Mouse (Mus musculus) adrenal gland, adult 8-10 months (tissue): ENCODE data around the gene Tmem248. TPM values are rescaled to one million over a fixed set of nuclear protein-coding genes. Genes with fewer than 3 reads are reported as not detected.

ENCODE experiments used
- DNase-seq: peaks from one replicate; pipeline ENCODE4 v3.0.0; 2022
- total RNA-seq, 4 experiments: library from RNA; stranded (reverse); gene quantifications; 2 replicates each; pipeline ENCODE4 v1.2.4; 2022

The Tmem248 gene
- total RNA-seq: 10 to 100 TPM; 69.6 to 86.9 (median 75.6) TPM

DNA sequence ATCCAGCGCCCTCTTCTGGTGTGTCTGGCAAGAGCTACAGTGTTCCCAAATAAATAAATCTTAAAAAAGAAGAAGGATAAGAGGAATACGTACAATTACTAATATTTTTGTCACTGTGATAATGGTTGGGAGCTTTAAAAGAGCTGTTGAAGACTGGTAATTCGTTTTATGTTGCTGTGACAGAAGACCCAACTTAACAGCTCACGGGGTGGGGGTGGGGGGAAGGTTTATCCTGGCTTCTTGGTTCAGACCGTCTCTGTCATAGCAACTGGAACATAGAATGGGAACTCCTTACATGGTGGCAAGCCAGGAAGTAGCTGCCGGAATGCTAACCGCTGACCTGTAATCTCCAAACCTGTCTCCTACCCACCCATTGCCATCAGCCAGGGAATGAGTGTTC lies at the start of gene Tmem248:
TSS of gene Tmem248 (plus strand) at position 301 of the 400 bp plus-strand sequence.
- no peak for DNase-seq

DNA sequence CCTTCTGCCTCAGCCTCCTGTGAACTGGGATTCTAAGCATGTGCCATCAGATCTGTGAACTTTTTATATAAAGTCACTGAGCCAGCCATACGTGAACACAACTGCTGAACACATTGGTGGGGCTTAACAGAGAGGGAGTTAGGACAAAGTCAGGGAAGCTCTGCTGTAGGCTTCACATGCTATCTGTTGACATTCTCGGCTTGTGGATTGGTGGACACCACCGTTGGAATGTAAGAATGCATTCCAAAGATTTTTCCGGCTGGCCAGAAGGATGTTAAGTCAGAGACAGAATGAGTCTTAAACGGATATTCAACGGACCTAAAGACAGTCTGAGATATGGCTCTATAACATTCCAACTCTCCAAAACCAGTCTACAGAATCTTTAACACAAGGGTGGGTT lies 47.8 kb upstream of the Tmem248 start:
- no peak for DNase-seq

DNA sequence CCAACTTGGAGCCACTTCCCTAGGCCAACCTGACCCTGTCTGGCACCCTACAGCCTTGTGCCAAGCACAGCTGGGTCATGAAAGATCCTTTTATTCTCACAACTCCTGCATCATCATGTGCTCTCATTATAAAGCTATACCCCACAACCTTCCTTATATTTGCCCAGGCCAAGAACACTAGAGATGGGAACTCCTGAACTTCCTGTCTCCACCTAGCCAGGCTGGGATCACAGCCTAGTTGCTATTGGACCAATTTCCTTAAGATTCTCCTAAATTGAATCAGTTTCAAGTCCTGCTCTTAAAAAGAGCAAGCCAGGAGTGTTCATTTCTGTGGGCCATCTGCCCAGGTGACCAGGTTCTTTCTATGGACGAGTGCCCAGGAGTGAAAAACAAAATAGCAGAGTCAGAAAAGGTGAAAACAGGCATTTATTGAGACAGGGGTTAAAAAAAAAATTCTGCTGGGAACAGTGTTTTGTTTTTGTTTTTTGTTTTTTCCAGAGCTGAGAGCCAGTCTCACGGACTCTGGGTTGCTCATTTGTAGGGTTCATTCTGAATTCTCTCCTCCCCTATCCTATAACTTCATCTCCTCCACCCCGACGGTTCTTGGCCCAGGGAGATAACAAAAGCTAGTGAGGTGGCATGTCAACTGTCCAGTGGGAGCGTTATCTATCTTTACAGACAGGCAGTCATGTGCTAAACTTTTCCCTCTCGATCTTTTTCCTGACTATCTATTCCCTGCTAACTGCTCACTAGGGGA lies 46.0 kb upstream of the Tmem248 start:
- DNase-seq: no peak

DNA sequence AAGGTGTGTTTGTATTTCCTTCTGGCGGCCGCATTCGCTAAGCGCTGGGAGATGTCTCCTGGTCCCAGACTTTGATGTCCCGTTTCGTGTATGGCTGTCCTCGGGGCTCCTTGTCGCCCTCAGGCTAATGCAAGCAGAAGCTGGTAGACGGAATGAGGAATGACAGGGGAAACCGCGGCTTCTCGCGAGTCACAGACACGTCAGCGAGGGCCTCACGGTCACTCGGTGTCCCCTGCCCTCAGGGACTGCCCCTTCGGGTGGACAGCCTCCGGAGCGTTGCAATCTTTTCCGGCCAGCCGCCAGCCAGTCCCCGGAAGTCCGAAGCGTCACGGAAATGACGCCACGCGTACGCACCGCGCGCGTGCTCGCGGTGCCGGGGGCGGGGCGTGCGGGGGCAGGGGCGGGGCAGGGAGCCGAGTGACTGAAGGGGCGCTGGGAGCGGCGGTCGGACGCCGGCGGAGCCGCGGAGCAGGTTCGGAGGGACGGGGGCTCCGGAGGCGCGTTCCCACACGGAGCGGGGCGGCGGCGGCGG lies 45.4 kb upstream of the Tmem248 start, which contains the start of gene Rabgef1:
TSS of gene Rabgef1 (plus strand) at position 376 of the 532 bp plus-strand sequence.
- peak; percentile 96 for DNase-seq

DNA sequence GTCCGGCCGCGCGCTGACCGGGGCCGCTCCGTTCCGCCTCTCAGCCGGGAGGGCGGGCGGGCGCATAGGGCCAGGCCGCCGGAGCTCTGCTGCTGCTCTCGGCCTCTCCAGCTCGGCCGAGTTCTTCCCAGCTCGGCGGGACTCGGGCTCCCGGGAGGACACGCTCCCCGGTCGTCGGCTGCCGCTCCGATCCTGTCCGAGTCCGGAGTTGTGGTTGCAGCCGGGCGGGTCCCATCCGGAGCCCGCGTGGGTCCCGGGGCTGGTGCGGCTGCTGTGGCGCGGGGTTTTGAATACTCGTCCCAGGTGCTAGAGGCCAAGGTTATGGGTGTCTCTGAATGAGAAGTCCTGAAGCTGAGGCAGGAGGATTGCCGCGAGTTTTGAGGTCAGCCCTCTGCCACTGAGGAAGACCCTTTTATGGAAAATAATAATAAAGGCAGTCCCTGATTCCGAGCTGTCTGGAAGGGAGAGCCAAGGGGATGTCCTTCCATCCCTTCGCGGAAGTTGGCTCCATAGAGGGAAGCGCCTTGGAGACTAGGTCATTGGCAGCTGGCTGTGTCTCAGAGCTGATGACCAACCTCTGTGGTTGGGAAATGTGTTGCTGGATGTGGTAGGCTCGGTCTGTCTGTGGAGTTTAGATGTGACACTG lies 44.8 kb upstream of the Tmem248 start:
- DNase-seq: peak; percentile 69

DNA sequence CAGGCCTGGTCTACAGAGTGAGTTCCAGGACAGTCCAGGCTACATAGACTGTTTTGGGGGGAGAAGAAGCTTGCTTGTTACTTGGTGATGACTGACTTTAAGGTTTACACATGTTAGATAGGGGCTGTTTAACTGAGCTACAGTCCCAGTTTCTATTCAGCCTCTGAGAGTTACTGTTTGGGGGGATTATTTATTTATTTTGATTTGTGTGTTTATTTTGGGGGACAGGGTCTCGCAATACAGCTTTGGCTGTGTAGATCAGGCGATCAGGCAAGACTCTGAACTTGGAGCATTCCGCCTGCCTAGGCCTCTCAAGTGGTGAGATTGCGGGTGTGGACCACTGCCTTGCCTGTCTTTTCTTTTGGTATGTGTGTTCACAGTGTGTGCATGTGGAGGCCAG lies 43.9 kb upstream of the Tmem248 start:
- DNase-seq: no peak

DNA sequence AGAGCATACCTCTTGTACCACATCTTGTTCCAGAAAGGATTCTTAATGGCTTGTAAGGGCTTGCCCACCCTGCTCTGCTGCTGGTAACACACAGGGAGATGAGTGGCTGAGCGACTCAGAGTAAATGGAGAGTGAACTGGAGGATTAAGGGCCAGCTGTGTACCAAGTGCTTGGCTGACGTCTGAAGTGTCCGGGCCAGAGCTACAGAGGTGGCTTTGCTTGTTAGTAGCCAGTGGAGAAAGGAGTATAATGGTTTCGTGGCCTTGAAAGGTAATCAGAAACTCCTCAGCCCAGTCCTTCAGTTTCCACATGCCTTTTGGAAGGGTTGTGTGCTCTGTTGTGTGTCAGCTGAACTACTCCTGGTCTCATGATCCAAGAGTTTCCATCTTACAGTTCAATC lies 39.0 kb upstream of the Tmem248 start:
- DNase-seq: no peak

DNA sequence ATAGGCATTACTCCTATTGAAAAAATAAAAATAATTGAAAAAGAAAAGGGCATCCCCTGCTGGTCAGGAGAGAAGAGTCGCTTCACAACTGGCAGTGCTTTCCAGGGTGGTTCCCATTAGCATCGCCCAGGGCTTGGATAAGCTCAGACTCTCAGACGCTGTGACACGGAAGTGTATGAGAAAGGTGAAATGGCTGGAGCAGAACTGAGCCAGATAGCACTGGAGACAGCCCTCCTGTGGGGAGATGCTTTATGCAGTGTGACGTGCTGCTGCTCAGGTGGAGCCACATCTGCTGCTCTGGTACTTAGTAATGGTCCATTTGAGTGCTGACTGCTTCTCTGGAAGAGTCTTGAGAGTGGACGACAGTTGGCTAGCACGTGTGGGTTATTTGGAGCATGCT lies 36.5 kb upstream of the Tmem248 start:
- DNase-seq: no peak

DNA sequence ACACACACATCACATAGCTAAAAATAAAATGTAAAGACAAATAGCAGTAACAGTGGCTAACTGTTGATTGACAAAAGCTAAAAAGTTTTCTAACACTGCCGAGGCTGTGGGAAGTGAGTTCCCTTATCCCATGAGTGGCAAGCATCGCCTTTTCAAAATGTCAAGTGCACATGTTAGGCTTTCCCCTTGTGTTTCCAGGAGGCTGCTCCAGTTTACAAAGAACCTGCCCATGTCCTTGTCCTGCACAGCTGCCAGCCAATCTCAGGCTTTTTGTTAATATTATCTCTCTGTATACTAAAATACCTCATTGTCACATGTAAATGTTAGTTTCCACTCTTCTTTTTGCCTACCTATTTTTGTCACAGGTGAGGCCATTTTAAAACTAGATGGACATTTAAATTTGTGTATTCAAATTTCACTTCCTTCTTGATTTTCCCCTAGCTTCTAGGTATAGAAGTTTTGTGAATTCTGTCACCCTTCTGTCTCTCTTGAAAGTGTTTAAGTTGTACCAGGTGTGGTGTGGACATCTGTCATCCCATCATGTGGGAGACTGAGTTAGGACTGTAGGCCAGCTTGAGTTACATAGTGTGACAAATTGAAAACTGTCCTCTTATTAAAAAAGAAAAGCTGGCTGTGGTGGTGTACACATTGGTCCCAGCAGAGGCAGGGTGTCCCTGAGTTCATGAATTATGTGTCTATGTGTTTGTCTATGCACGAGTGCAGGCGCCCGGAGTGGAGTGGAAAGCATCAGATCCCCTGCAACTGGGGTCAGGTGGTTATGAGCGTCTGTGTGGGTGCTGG lies 34.9 kb upstream of the Tmem248 start:
- DNase-seq: no peak

DNA sequence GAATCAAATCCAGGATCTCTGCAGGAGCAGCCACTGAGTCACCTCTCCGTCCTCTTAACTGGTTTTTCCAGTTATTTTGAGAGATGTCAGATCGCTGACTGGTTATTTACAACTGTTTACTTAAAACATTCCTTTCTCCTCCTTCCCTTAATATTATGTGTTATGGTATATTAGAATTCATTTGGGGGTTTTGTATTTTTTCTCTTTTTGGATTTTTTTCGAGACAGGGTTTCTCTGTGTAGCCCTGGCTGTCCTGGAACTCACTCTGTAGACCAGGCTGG lies 34.4 kb upstream of the Tmem248 start:
- no peak for DNase-seq

DNA sequence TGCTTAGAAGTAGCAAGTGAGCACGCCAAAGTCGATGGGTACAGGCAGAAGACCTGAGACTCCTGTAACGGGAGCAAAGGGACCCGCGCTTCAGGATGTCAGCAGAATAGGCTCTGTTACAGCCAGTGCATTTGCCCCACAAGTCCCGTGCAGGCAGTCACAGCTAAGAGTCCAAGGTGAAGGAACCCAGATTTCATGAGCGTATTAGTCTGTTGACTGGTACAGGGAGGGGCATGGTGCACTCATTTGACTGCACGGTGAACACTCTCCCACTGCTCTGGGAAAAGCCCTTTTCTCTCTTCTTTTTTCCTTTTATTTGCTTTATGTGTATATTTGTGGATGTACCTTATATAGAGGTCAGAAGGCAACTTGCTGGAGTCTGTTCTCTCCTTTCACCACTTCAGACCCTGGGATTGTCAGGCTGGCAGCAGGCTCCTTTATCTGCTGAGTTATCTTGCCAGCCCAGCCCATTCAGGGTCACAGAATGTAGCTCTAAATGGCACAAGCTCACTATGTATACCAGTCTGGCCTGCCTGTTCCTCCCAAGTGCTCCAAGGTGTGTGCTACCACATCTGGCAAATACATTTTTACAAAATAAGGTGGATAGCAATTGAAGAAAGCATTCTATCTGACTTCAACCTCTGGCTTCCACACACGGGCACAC lies 32.6 kb upstream of the Tmem248 start:
- peak; percentile 53 for DNase-seq

DNA sequence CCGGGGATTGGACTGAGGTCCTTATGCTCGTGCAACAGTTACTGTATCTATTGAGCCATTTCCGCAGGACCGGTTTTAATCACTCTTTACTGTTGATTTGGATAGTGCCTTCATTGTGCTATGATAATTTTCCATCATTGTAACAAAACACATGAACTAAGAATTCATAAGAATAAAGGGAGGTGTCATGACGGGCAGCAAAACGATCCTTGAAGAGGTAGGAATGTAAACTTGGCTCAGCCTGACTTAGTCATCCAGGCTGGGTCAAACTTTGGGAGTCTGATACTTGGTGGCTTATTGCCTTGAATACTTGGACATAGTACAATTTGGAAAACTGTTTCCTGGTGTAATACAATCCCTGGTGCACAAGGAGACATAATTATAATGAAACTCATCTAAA lies 31.6 kb upstream of the Tmem248 start:
- DNase-seq: no peak

DNA sequence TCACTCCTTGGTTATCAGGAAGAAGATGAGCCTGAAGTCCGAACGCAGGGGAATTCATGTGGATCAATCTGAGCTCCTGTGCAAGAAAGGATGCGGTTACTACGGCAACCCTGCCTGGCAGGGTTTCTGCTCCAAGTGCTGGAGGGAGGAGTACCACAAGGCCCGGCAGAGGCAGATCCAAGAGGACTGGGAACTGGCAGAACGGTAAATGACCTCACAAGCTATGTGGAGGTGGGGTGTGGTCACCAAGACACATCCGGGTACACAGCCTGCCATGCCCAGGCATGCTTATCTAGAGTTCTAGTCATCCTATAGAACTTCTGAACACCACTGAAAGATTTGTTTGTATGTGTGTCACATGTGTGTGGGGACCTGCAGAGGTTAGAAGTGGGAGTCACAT lies 29.5 kb upstream of the Tmem248 start:
- DNase-seq: no peak

DNA sequence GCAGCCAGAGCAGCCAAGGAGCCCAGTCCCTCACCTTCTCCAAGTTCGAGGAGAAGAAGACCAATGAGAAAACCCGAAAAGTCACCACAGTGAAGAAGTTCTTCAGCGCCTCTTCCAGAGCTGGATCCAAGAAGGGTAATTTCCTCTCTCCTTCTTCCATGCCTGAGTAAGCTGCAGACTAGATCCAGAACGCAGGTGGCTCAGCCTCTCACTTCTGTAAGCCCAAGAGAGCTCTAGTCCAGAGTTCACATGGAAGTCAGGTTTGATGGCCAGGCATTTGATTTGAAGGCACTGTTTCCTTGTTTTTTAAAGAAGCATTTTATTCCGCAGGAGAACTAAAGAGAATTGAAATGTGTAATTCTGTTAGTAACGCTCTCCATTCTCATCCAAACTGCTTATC lies 26.0 kb upstream of the Tmem248 start:
- no peak for DNase-seq

DNA sequence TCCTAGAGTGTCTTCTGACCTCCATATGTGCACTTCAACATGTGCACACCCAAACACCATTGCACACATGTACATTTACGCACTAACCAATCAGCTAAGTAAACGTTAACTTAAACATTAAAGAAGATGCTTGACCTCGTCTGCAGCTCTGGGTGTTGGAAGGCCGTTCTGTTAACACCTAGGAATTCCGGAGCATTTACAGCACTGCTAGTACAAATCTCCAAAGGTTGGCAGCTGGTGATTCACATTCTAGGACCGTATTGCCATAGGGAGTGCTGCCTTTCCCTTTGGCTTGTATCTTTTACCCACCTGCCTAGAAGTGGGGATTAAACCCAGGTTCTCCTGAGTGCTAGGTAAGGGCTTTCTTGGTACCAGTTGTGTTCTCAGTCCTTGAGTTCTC lies 25.0 kb upstream of the Tmem248 start:
- DNase-seq: no peak

DNA sequence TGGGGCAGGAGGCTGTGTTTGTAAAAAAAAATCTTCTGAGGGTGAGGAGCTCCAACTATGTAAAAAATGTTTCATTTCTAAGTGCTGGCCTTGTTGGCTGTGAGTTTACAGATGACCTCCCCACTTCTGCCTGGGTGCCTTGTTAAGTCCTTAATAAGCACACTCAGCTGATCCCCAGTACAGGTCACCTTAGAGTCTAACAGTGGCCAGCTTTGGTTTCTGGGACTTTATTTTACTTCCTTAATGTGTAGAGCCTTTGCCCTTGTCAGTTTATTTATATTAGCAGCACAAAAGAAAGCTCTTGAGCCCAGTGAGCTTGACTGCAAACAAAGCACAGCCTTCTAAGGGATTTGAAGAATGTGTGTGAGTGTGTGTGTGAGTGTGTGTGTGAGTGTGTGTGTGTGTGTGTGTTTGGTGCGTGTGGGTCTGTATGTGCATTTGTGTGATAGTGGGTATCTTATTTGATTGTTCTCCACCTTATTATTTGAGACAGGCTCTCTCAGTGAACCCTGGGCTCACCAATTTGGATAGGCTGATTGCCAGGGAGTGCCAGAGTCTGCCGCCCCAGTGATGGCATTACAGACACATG lies 24.4 kb upstream of the Tmem248 start:
- DNase-seq: no peak

DNA sequence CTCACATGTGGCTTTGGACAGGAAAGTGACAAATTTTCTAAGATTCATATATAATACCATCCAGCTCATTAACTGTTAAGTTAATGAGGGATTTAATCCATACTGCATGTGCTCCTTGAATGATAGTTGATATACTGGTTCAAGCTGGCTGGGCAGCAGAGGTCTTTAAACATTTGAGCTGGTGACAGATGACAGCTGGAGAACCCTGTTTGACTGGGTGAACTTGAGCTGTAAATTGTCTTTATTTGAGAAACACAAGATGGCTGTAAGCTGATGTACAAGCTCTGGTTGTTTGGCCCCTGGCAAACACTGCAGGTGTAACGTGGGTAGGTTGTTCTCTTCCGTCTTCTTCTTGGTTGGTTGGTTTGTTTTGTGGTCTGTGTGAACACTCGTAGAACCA lies 23.1 kb upstream of the Tmem248 start:
- DNase-seq: no peak

DNA sequence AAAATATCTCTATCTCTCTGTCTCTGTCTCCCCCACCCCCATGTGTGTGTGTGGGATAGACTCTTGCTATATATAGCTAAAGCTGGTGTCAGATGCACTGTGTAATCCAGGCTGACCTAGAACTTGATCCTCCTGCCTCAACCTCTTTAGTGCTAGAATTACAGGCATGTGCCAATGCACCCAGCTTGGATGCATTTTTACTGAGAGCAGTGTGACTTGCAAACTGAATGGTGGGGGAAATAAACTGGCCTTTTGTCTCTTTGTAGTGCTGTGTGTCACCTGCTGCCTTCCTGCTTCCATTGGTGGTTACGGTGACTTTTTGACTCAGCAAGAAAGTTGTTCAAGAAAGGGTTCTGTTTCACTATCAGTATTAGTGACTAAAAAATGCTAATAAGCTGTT lies 20.6 kb upstream of the Tmem248 start:
- no peak for DNase-seq

DNA sequence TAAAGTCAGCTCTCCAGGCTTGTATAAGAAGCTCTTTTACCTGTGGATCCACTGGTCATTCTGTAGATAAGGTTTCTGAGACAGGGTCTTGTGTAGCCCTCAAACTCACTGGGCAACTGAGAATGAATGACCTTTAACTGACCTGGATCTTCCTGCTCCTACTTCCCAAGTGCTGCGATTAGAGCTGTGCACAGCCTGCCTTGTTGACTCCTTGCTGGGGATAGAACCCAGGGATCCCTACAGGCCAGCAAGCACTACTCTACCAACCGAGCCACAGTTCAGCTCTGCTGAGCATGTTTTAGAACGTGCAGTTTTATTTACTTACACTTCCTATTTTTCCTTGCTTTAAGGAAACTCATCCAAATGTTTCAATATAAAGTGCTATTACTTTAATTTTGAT lies 19.4 kb upstream of the Tmem248 start:
- DNase-seq: no peak

DNA sequence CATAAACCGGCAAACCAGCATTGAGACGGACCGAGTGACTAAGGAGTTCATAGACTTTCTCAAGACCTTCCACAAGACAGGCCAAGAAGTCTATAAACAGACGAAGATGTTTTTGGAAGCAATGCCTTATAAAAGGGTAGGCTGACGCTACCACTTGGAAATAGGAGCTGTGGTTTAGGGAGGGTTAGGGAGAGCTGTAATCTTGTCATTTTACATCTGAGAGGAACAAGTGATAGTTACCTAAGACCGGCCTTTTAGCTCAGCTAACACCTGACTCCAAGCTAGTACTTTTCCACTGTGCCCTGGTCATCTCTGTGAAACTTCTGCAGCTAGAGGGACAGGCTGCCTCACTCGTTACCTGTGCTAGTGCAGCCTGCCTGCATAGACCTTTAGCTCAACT lies 18.9 kb upstream of the Tmem248 start:
- DNase-seq: no peak

DNA sequence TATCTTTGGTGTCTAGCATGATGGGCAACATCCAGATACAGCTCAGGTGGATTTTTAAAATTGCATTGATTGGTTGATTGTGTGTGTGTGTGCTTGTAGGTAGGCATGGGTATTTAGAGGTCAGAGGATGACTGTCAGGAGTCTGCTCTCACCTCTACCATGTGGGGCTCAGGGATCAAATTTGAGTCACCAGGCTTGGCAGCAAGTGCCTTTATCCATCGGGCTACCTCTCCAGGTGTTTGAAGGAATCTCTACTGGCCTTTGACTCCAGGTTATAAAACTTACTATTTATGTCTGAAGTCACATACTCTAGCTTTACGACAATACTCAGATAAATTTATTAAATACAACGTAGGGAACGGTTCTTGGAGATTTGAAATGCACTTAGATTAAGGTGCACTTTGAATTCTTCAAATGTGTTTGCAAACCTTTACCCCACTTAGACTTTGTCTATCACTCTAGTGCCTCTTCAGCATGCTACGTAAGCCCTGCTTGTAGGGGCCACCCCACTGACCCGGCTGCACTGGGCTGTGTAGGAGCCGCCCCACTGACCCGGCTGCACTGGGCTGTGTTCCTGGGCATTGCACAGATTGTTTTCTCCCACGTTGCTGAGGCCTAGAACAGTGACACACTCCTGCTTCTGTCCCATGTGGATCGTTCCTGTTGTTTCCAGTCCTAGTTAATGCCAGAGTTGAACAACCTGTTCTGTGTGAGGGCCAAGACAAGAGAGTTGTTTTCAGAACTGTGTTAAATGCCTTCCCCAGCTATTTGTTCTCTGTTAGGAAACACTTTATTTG lies 16.4 kb upstream of the Tmem248 start:
- no peak for DNase-seq

DNA sequence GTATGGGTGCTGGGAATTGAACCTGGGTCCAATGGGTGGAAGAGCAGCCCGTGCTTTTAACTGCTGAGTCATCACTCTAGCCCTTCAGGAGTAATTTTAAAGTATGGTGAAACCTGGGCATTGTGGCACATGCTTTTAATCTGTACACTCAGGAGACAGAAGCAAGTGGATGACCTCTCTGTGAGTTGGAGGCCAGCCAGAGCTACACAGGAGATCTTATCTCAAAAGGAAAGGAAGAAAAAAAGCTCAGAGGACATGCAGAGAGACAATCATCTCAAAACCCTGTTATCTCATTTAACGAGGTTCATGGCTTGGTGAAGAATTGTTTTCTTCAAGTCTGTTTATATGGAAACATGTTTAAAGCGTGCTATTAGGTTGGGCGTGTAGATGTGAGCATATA lies 12.9 kb upstream of the Tmem248 start:
- DNase-seq: no peak
